Comparison of ENCODE assay signal across 19 mouse cellular contexts in genomic region chr13:63093636-63094035, GRCm38 (mm10).
DNase-seq lines count a peak whose midpoint lies in the region; ATAC-seq and TF ChIP-seq lines count a peak whose summit lies in the region.
"Had no signal": no experiment of that assay in that cellular context is flagged by ENCODE, and none has a peak within 500 bp of the region (broad histone marks: within the 10 kb centered on the region; RNA-seq: fewer than 3 reads in every experiment).

No protein-coding gene starts in this region.

- 0 out of 2 replicates have a peak overlapping the region, but pooled peaks have one; percentile 35 for H3K27ac ChIP-seq in gastrocnemius, adult 2 months
- H3K27ac ChIP-seq in limb, embryonic 13.5 days = peak overlapping the region; percentile 82
- H3K27ac ChIP-seq: hindbrain, embryonic 14.5 days; liver, embryonic 14.5 days; neural tube, embryonic 15.5 days had no signal

- H3K4me2 ChIP-seq in limb, embryonic 13.5 days (replicated peaks) = no peak overlapping the region
- H3K4me2 ChIP-seq: hindbrain, embryonic 14.5 days; kidney, embryonic 15.5 days; midbrain, embryonic 11.5 days; neural tube, embryonic 15.5 days had no signal

- no peaks in the 10 kb centered on the region for H3K27me3 ChIP-seq in limb, embryonic 13.5 days
- H3K27me3 ChIP-seq: kidney, embryonic 15.5 days; neural tube, embryonic 15.5 days had no signal

- intact Hi-C loops in gastrocnemius, adult 2 months (cut with DNase I) = loop anchor here (5.0 kb wide), 1 partner anchor 36 kb away; no protein-coding TSS in a partner anchor
- intact Hi-C loops in gastrocnemius, postnatal 36 days (cut with DNase I) = no loop called here

- no peak for ATAC-seq in limb, embryonic 13.5 days (ENCODE audit: low FRiP score, low read depth)

- TF ChIP-seq CTCF in gastrocnemius, adult 2 months (IDR thresholded peaks at IDR 0.05) = no peak

- no peaks in the 10 kb centered on the region for H3K36me3 ChIP-seq in limb, embryonic 13.5 days
- H3K36me3 ChIP-seq: heart, embryonic 10.5 days; kidney, embryonic 15.5 days; neural tube, embryonic 15.5 days had no signal

- no peak overlapping the region for H3K9ac ChIP-seq in limb, embryonic 13.5 days
- H3K9ac ChIP-seq: hindbrain, embryonic 14.5 days; kidney, embryonic 15.5 days; liver, embryonic 14.5 days; neural tube, embryonic 15.5 days had no signal

- no peak overlapping the region for H3K4me3 ChIP-seq in gastrocnemius, adult 2 months
- no peak overlapping the region for H3K4me3 ChIP-seq in limb, embryonic 13.5 days
- H3K4me3 ChIP-seq: heart, embryonic 10.5 days; kidney, embryonic 15.5 days; neural tube, embryonic 15.5 days had no signal

- no peaks in the 10 kb centered on the region for H3K9me3 ChIP-seq in limb, embryonic 13.5 days
- H3K9me3 ChIP-seq: heart, embryonic 10.5 days; kidney, embryonic 15.5 days; neural tube, embryonic 15.5 days had no signal

- WGBS in limb, embryonic 13.5 days = 83% methylated on average over 6 of the region's 6 CpGs

- DNase-seq in gastrocnemius, adult 2 months = no peak
- DNase-seq in gastrocnemius, postnatal 36 days = no peak
- DNase-seq in testis, postnatal 10 days (ENCODE audit: low spot score) = peak; percentile 17
- DNase-seq in testis, postnatal 14 days (ENCODE audit: low spot score) = no peak
- no peak for DNase-seq in spleen, postnatal 14 days (ENCODE audit: low spot score in 2 of 2)
- DNase-seq in cerebellum, postnatal 14 days = no peak
- DNase-seq: cerebellum, postnatal 10 days; gastrocnemius, postnatal 14 days; heart, postnatal 10 days; layer of hippocampus, postnatal 36 days; lung, postnatal 36 days; thymus, adult 2 months had no signal

- H3K4me1 ChIP-seq in limb, embryonic 13.5 days = peaks cover 78% of the 10 kb centered on the region
